Mouse (Mus musculus) c-Kit-positive CD71-positive TER-119-positive erythroid progenitor cells, embryonic 14.5 days (primary cell): ENCODE data around the gene Mapt.
A peak's percentile ranks its signal among the peaks of the same experiment; 100 is the strongest.
"Not testable (repeated sequence)": the region's sequence is repeated elsewhere in the genome, so short reads cannot be mapped to it uniquely, and the experiment has no call there.

ENCODE experiments used
- DNase-seq: peaks from one replicate; pipeline ENCODE4 v3.0.0-alpha.2; 2013; ENCODE audit warnings: low spot score

Mapt gene

DNA sequence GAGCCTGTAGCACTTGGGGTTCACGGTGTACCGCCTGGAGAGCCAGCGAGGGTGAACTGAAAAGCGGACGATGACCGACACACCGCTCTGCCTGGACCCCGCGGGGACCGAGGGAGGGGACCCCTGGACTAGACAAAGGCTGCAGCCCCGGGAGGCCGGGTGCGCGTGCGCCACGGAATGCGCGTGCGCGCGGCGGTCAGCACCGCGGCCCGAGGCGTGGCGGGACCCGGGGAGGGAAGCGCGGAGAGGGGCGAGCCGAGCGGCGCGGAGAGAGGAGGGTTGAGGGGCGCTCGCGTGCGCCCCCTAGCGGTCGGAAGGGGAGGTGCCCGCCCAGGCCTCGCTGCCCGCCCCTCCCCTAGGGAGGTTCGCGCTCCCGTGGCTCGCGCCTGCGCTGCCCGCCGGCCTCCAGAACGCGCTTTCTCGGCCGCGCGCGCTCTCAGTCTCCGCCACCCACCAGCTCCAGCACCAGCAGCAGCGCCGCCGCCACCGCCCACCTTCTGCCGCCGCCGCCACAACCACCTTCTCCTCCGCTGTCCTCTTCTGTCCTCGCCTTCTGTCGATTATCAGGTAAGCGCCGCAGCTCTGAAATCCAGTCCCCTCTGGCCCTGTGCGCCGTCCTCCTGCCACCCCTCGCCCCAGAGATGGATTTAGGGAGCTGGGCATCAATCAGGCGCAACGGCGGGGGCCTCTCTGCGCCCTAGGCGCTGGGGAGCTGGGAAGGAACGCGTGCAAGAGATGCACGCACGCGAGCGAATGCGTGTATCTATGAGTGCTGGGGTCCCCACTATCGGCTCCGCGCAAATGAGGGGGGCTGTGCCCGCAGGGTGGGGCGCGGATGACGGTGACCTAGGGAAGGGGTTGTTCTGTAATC is at the start of gene Mapt:
Gene Mapt (plus strand): TSS at position 350 of the 871 bp plus-strand sequence.
- peak; percentile 57 for DNase-seq

DNA sequence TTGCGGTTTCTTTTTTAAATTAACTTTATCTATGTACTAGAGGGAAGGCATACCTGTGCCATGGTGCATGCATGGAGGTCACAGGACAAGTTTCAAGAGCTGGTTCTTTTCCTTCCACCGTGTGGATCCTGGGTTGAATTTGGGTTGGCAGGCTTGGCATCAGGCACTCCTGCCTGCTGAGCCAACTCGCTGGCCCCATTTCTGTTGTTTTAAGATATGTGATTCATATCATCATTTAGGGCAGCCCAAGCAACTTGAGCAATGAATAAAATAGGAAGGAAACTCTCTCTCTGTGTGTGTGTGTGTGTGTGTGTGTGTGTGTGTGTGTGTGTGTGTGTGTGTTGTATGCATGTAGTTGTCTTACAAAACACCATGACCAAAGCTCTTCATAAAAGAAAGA is 49.0 kb upstream of the Mapt start:
- no peak for DNase-seq

DNA sequence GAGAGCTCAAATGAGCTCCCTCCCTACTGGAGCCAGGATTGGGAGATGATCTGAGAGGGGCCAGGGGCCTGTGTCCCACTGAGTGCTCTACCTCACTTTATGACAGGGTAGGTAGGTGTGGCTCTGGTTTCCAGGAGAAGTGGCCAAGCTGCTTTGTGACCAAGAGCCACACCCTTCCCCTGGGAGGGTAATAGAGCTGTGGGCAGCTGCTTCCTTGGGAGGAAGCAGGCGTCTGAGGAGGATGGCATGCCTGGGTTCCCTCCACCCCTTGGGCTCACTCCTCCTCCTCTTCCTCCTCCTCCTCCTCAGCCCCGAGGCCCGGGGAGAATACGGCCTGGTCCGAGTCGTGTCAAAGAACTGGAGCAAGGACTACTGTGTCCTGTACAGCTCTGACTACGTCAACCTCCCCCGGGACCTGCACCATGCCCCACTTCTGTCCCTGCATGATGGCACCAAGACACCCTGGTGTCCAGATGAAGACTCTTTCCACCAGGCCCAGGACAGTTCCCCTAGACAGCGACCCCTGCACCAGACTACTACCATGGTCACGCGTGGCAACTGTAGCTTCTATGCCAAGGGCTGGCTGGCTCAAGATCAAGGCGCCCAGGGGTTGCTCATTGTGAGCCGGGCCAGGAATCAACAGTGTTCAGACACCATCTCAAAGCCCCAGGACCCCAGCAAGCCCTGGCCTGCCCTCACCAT is 44.9 kb upstream of the Mapt start, which contains the start of gene Sppl2c:
Gene Sppl2c (plus strand): TSS at position 193 of the 702 bp plus-strand sequence.
- no peak for DNase-seq

DNA sequence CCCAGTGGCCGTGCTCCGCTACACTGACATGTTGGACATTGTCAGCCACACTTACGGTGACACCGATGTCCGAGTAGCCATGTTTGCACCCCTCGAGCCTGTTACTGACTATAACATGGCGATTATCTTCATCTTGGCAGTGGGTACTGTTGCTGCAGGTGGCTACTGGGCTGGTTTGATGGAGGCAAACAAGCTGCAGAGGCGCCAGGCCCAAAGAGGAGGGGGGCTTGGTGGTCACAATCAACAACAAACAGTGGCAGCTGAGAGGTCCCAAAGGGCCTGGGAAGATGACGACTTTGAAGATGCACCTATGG is 44.4 kb upstream of the Mapt start:
- no peak for DNase-seq

DNA sequence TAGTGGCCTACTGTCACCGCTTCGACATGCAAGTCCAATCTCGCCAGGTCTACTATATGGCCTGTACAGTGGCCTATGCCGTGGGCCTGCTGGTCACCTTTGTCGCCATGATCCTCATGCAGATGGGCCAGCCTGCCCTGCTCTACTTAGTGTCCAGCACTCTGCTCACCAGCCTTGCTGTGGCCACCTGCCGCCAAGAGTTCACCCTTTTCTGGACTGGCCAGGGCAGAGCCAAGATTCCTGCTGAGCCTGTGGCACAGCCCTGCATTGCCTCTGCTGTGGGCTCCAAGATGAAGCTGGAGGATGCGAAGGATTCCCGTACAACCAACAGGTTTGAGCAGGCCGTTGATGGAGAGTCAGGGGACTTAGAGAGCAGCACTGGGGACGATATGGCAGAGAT is 43.4 kb upstream of the Mapt start:
- no peak for DNase-seq

DNA sequence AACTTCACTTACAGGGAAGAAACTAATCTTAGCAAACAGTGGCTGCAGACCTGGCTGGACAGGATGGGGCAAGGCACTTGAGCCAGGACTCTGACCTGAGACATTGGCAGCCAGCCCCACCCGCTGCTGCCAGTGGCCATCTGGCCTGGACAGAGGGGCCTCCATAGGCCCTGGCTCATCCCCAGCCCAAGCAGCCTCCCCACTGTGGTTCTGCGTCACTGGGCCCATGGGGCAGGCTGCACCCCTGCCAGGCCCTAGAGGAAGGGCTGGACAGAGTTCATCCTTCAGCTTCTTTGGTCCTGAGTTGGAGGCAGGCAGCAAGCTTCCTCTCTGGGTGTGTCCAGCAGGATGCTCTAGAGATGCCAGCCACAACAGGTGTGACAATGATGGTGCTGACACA is 41.2 kb upstream of the Mapt start:
- no peak for DNase-seq

DNA sequence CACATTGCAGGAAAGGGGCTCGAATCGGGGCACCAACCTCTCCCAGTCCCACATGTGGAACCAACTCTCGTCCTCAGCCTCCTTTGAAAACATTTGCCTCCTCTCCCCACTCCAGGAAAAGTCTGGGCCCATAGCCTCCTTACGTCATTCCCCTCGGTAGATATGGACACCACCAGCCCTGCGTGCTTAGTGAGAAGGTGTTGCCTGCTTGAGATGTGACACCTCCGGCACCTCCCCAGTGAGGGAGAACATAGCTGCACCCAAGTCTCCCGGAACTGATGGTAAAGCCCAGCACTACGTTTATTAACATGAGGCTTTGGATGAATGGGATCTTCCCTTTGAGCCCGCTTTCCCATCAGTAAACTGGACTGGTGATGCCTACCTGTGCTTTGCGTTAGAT is 35.8 kb upstream of the Mapt start:
- no peak for DNase-seq

DNA sequence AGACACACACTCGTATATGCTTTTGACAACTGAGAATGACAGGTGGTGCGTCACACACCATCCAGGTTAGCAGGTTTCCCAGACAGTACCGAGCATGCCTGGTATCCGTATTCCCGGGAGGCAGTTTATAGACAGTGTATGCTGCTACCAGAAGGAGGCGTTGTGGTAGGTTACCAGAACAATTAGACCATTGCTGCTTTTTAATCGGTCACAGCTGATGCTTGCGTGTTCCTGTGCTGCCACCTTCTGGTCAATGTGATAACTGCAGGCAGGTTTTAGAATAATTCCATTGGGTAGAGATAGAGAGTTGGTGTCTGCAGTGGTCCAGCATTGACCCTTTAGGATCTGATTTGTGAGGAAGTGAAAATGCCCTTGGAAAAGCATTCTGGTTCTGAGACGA is 35.4 kb upstream of the Mapt start:
- DNase-seq = peak; percentile 64

DNA sequence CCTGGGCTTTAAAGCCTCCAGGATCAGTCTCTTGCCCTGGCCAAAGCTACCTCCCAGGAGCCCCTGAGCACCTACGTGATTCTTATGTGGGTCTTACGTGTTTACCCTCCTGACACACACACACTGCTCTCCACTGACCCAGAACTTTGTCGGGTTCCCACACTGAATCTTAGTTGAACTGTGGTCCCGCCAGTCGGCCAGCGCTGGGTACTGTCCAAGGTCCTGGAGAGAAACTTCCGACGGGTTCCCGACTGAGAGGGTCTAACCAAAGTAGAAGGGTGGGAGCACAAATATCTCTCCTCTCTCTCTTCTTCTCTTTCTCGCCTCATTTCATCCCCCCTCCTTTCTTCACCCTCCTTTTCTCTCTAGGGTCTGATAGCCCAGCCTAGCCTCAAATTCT is 33.3 kb upstream of the Mapt start:
- no peak for DNase-seq

DNA sequence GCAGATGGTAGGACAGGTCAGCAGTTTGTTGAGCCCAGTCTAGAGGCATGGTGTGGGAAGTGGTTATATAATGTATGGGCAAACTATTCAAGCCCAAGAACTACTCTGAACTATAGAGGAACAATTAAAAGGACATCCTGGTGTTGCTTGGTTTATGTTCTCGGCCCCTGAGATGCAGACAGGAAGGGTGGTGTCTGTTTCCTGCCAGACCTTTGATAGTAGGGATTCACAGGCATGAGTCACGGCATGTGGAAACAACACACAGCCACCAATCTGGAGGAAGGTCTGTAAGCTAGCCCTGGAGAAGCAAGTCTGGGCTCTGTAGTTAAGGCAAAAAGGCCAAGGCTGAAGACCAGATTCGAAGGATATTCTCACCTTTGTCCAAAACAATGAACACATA is 27.9 kb upstream of the Mapt start:
- DNase-seq = no peak

DNA sequence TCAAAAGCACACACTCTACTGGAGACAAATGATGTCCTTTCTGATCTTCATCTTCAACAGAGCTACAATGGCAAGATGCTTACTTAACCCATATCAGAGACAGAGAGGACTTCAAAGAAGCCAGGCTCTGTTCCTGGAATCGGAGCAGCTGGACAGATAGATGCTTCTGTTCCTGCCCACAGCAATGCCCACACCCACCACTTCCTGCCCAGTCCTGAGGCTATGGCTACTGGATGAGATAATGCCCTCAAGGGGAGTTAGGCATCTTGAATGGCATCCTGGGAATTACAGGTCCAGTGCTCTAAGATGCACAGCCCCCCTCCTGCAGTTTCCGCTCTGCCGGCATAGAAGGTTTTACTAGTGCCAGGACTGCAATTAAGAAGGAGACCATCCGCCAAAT is 24.6 kb upstream of the Mapt start:
- no peak for DNase-seq

DNA sequence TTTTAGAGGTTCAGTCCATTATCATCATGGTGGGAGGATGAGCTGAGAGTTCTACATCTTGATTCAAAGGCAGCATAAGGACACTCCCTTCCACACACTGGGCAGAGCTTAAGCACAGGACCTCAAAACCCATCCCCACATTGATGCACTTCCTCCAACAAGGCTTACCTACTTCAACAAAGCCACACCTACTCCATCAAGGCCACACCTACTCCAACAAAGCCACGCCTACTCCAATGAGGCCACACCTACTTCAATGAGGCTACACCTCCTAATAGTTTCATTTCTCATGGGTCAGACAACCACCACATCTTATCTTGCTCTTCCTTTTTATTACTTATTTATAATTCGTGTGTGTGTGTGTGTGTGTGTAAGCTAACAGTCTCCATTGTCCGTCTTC is 22.1 kb upstream of the Mapt start:
- no peak for DNase-seq

DNA sequence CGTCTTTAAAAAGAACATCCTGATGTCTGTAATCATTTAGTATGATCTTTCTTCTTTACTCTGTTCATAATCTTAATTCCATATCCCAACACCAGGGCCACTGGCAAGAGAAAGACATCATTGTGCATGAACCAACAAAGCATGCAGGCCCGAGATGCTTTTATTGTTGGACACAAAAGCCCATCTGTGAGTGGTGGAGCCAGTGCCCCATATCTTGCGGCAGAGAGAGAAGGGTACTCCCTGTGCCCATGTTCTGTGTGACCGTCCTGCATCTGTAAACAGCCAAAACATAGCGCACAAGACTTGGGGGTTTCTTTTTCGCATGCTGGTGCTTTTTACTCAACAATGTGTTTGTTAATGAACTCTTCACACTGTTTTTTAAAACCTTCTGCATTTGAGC is 19.9 kb upstream of the Mapt start:
- no peak for DNase-seq

DNA sequence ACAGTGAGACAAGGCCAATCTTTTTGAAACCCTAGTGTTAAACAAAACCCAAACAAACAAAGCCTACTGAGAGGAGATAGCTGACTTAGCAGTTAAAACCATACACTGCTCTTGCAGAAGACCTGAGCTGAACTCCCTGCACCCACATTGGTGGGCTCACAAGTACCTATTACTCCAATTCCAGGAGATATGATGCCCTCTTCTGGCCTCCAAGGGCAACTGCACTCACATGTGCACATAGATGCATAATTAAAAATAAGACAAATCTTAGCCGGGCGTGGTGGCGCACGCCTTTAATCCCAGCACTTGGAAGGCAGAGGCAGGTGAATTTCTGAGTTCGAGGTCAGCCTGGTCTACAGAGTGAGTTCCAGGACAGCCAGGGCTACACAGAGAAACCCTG is 17.1 kb upstream of the Mapt start:
- DNase-seq = not testable (repeated sequence)

DNA sequence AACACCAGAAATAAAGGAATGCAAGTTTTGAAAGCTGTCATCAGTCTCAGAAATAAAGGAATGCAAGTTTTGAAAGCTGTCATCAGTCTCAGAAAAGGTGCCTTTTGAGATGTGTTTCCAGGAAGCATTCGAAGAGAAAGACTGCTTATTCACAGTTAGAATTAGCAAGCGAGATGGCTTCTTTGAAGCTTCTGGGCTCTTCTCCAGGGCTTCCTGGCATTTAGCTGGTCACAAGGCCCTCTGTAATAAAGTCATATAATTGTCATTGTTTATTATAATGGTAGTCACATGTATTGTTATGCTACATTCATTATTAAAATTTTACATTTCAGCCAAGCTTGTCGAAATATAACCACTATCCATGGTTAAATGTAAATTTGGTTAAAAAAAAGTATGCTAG is 13.1 kb upstream of the Mapt start:
- DNase-seq = no peak

DNA sequence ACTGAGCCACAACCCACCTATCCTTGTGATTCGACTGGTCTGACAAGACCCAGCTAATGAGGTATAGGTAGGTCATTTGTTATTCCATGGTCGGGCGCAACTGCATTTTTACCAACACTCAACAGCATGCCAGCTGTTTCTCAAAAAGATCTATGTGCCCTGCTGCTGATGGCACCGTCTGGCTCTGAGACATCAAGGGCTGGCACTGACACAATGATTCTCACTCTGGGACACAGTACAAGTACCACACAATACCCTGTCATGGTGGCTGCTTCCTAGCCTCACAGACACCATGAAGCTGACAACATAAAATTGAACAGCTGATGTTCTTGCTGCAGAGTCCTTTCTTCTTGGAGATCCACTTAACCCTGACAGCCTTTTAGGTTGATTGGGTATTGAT is 10.9 kb upstream of the Mapt start:
- no peak for DNase-seq

DNA sequence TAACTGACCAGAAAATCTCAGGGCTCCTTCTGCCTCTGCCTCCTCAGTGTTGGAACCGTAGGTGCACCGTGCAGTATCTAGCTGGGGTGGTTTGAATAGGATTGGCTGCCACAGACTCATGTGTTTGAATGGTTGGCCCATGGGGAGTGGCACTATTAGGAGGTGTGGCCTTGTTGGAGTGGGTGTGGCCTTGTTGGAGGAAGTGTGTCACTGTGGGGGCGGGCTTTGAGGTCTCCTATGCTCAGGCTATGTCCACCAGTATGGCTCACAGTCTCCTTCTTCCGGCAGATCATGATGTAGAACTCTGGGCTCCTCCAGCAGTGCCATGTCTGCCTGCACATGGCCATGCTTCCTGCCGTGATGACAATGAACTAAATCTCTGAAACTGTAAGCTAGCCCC is 9.4 kb upstream of the Mapt start:
- no peak for DNase-seq

DNA sequence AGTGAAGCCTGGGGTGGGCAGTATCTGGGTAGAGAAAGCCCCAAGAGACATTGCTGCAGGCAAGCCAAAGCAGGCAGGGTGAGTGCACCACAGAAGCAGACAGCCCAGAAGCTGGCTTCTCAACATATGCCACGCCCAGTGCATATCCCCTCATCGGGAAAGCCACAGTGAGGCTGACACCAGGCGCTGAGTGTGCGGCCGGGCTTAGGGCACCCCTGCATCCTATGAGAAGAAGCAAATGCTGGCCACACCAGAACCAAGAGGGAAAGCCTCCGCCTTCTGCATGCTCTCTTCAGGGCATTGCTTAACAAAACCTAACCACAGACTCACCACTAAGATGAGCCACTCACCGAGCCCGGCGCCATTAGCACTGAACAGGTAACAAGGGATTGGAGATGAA is 7.9 kb upstream of the Mapt start:
- DNase-seq = no peak

DNA sequence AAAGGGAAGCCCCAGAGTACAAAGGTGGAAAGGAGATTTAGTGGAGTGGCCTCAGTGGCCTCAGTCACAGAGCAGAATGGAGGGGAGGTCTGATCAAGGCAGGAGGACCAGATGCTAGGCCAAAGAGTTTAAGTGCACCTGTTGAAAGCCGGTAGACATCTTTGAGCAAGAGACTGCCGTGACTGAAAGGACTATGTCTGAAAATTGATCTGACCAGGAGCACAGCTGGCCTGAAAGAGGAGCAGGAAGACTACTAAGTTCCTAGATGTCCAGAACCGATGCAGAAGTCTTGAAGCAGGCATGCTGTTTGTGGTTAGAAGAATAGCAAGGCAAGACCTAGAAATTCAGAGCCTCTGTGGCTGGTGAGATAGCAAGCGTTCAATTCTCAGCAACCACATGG is 1.8 kb upstream of the Mapt start:
- no peak for DNase-seq

DNA sequence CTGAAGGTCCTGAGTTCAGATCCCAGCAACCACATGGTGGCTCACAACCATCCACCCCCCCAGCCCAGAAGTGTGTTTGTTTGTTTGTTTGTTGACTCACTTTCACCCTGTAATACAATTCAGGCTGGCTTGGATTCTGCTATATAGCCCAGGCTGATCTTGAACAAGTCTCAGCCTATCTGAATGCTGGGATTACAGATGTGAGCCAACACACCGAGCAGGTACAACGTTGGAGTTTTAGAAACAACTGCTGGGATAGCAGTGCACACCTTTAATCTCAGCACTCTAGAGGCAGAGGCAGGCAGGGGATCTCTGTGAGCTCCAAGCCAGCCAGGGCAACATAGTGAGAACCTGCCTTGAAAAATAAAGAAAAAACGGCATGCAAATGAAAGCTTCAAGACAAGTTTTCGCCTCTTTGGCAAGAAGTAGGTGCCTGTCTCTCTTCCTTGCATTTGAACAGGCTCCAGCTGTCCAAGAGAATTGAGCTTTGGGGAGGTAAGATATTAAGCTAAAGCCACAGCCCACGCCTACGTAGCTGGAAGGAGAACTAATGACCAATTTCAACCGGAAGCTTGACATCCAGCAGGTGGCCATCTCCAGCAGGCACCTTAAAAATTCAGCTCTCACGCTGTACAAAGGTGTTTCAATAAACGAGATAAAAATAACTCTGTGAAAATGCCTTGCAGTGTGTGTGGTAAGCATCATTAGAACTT is 968 bp upstream of the Mapt start:
- no peak for DNase-seq

DNA sequence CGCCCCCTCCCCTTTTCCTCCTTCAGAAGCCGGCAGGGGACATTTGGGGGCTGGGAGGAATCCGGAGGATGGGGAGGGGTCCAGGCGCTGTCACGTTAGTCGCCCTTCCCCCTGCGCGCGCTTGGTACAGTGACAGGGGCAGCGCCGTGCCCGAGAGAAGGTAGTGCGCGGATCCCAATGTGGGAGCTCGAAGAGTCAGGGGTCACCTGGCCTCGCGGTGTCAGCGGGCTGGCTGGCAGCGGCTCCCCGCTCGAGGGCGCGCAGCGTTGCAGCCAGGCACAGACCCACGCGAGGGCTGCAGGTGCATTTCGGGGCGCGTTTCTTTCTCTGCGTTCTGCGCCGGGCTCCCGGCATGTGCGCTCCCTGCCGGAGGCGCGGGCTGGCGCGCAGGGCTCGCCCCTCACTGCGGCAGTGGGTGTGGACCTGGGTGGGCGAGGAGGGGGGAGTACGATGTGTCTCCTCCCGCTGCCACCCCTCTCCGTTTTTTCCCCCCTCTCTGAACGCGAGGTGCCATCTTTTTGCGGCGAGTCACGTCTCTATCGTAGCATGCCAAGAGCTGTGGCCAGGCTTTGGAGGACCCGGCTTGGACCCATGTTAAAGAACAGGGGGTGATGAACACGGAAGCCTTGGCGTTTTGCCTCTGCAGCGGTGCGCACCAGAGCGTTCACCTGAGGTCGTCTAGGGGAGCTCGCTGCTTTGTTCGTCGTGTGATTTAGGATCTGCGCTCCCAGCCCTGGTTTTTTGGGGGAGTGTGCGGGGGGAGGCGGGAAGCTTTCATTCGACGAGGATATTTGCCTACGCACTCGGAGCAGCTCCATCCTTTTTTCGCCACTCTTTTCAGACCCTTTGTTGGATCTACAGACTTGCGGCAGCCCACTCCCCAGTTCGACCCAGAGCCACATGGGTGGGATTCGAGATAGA is 1.2 kb downstream of the Mapt start:
- no peak for DNase-seq

DNA sequence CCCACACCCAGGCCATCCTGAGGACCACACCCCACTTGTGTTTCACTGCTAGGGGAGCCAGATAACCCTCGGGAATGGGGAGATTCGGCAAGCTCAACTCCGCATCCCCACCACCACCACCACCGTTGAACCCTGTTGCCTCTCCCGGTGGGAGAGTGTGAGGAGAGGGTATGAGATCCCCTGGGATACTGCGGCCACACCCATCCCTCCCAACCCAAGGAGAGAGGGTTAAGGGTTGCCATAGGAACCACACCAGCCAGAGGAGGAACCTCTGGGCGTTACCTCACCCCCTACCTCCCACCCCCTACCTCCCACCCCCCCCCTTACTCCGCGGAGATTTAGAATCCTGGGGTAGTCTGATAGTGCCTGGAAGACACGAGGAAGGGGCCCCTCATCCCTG is 1.9 kb downstream of the Mapt start:
- no peak for DNase-seq
